Mouse (Mus musculus): Measurements from ENCODE around the gene Kif6.

Kif6 gene

DNA sequence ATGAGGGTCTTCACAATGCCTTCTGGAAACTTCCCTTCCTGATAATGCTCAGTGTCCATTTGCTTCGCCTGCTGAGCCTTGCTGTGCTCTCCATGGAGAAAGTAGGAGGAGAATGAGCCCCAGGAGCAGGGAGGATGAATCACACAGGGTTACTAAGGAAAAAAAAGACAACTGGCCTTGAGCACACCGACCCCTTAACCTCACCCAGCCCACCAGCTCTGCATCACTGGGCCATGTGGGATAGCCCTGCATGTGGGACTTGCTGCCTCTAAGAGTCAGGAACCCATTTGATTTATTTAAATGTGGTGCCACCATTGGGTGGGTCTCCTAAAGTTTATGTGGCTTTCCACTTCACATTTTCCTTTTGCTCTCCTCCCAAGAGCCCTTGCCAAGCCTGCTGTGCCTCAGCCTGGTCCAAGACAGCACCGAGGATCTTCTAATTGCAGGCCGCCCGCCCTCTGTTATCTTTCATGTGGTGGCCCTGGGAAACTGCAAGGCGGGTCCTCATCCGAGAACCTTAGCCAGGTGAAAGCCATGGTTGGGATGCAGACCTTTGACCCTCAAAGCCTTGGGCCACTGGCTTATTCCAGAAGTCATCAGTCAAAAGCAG, 210.0 kb downstream of the Kif6 start:
- H3K27me3 ChIP-seq (ENCODE audit: insufficient read depth, low read length): peaks cover 5% of the 10 kb centered on the region; the same call in 1 of the 2 replicates
- no peaks in the 10 kb centered on the region for H3K9me3 ChIP-seq (ENCODE audit: low read length)

DNA sequence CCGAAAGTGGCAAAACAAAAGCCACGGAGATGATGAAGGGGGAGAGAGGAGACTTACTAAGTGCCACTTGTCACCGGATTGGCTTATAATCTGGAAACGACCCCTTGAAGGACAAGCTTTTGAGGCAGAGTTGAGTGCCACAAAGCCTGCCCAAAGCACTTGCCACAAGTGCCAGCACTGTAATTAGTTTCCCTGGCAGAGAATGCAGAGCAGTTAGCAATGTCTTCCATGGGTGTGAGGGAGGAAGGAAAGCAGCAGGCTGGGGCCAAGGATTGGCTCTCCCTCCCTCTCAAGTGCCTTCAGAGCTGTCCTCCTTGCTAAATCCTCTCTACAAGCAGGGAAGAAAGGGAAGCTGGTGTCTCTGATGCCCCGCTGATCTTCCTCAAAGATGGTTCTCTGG, 210.9 kb downstream of the Kif6 start:
- TF ChIP-seq POU5F1 (IDR thresholded peaks at IDR 0.05; ENCODE audit: borderline replicate concordance, low read length) (no peak), NANOG (IDR thresholded peaks at IDR 0.05; ENCODE audit: borderline replicate concordance, low read length) (no peak), CTCF (conservative IDR thresholded peaks at IDR 0.05; ENCODE audit: low read length) (no peak)
- no peak overlapping the region for H3K4me3 ChIP-seq (replicated peaks; ENCODE audit: low read length)
- H3K9me3 ChIP-seq (ENCODE audit: low read length): no peaks in the 10 kb centered on the region
- H3K4me1 ChIP-seq (replicated peaks; ENCODE audit: low read depth, low read length): no peaks in the 10 kb centered on the region
- H3K36me3 ChIP-seq (ENCODE audit: insufficient read depth, low read length): no peaks in the 10 kb centered on the region
- 0 out of 2 replicates have a peak, but pooled peaks cover 3% of the 10 kb centered on the region for H3K27me3 ChIP-seq (ENCODE audit: insufficient read depth, low read length)

More for the DNA sequence above, 210.0 kb downstream of the Kif6 start:
- TF ChIP-seq NANOG (IDR thresholded peaks at IDR 0.05; ENCODE audit: borderline replicate concordance, low read length): no peak
- TF ChIP-seq POU5F1 (IDR thresholded peaks at IDR 0.05; ENCODE audit: borderline replicate concordance, low read length): no peak
- no peak for TF ChIP-seq CTCF (conservative IDR thresholded peaks at IDR 0.05; ENCODE audit: low read length)
- no peaks in the 10 kb centered on the region for H3K36me3 ChIP-seq (ENCODE audit: insufficient read depth, low read length)
- H3K4me1 ChIP-seq (replicated peaks; ENCODE audit: low read depth, low read length): no peaks in the 10 kb centered on the region
- H3K4me3 ChIP-seq (replicated peaks; ENCODE audit: low read length): no peak overlapping the region

DNA sequence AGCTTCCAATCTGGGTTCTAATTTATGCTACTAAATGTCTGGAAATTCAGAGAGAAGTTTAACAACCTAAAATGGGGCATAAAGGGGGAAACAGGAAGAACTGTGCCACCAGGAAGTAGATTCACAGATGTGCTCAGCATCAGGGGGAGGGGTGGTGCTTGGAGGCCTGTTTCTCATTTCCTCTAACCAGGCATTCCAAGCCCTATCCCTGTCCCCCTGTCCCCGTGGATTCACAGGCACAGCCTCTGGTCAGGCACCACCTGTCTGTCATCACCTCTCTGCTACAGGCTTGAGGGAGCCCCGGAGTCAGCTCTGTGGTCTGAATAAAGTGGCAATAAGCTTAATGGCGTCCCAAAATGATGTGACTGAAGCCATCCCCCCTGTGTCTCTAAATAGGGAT, 216.8 kb downstream of the Kif6 start:
- Histone ChIP-seq H3K9me3 (ENCODE audit: low read length) (no peaks in the 10 kb centered on the region), H3K4me3 (replicated peaks; ENCODE audit: low read length) (no peak overlapping the region), H3K36me3 (ENCODE audit: insufficient read depth, low read length) (no peaks in the 10 kb centered on the region), H3K4me1 (replicated peaks; ENCODE audit: low read depth, low read length) (no peaks in the 10 kb centered on the region), H3K27me3 (ENCODE audit: insufficient read depth, low read length) (no peaks in the 10 kb centered on the region)
- TF ChIP-seq NANOG (IDR thresholded peaks at IDR 0.05; ENCODE audit: borderline replicate concordance, low read length) (no peak), POU5F1 (IDR thresholded peaks at IDR 0.05; ENCODE audit: borderline replicate concordance, low read length) (no peak), CTCF (conservative IDR thresholded peaks at IDR 0.05; ENCODE audit: low read length) (no peak)

DNA sequence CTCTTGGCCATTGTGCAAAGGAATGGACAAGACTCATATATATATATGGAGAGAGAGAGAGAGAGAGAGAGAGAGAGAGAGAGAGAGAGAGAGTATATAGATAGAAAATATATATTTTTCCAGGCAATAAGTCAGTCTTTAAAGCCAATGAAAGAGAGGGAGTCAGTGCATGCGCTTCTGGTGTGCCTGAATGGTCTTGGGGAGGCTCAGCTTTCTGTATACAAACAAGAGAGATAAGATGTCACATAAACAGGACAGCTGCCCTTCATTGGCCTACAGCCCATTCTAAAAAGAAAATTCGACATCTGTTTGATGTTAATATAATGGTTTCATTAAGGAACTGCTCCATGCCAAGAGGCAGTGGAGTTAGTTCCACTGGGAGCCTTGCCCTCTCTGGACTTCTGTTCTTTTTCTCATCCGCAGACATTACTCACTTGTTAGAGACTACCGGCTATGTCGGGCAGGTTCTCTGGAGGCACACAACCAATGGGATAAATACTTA, 219.2 kb downstream of the Kif6 start:
- H3K36me3 ChIP-seq (ENCODE audit: insufficient read depth, low read length): no peaks in the 10 kb centered on the region
- no peak for TF ChIP-seq CTCF (conservative IDR thresholded peaks at IDR 0.05; ENCODE audit: low read length)
- TF ChIP-seq POU5F1 (IDR thresholded peaks at IDR 0.05; ENCODE audit: borderline replicate concordance, low read length): no peak
- TF ChIP-seq NANOG (IDR thresholded peaks at IDR 0.05; ENCODE audit: borderline replicate concordance, low read length): no peak
- no peak overlapping the region for H3K4me3 ChIP-seq (replicated peaks; ENCODE audit: low read length)
- no peaks in the 10 kb centered on the region for H3K9me3 ChIP-seq (ENCODE audit: low read length)
- H3K4me1 ChIP-seq (replicated peaks; ENCODE audit: low read depth, low read length): no peaks in the 10 kb centered on the region
- H3K27me3 ChIP-seq (ENCODE audit: insufficient read depth, low read length): no peaks in the 10 kb centered on the region

DNA sequence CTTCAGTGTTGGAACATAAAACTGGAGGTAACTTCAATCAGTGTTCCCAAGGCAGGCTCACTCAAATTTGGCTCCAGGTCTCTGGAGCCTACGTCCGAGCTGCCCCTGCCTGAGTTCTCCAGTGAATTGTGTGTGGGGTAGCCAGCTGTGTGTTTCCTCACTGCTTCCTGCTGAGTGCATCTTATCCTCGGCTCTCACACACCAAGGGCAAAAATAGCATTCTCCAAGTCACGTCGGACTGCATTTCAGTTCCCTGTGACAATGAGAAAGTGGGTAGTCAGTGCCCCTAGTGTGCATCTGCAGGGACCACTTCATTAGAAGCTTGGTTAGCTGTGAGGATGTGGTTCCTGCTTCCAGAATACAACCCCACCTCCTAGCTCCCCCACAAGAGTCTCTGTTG, 222.5 kb downstream of the Kif6 start:
- no peak overlapping the region for H3K4me3 ChIP-seq (replicated peaks; ENCODE audit: low read length)
- no peaks in the 10 kb centered on the region for H3K27me3 ChIP-seq (ENCODE audit: insufficient read depth, low read length)
- H3K9me3 ChIP-seq (ENCODE audit: low read length): no peaks in the 10 kb centered on the region; the same call in 1 of the 2 replicates
- TF ChIP-seq POU5F1 (IDR thresholded peaks at IDR 0.05; ENCODE audit: borderline replicate concordance, low read length) (no peak), NANOG (IDR thresholded peaks at IDR 0.05; ENCODE audit: borderline replicate concordance, low read length) (no peak), CTCF (conservative IDR thresholded peaks at IDR 0.05; ENCODE audit: low read length) (no peak)
- H3K4me1 ChIP-seq (replicated peaks; ENCODE audit: low read depth, low read length): no peaks in the 10 kb centered on the region
- H3K36me3 ChIP-seq (ENCODE audit: insufficient read depth, low read length): no peaks in the 10 kb centered on the region

DNA sequence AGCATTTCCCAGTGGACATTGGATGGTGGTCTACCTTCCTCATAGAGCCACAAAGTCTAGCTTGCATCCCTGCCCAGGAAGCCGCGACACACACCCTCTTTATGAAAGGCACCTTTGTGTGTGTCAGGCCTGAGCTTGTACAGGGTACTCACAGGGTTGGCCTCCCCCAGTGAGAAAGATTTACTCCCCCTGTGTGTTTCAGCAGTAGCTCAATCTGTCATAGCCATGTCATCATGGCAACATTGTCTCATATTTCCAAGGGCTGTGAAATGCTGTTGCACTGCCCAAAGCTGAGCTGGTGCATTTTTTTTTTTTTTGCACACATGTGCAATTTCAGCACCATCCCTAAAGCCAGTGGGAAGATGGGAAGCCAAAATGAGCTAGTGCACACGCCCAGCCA, 224.3 kb downstream of the Kif6 start:
- TF ChIP-seq CTCF (conservative IDR thresholded peaks at IDR 0.05; ENCODE audit: low read length): no peak
- TF ChIP-seq POU5F1 (IDR thresholded peaks at IDR 0.05; ENCODE audit: borderline replicate concordance, low read length): no peak
- no peak for TF ChIP-seq NANOG (IDR thresholded peaks at IDR 0.05; ENCODE audit: borderline replicate concordance, low read length)
- no peaks in the 10 kb centered on the region; the same call in 1 of the 2 replicates for H3K9me3 ChIP-seq (ENCODE audit: low read length)
- H3K4me1 ChIP-seq (replicated peaks; ENCODE audit: low read depth, low read length): no peaks in the 10 kb centered on the region
- H3K4me3 ChIP-seq (replicated peaks; ENCODE audit: low read length): no peak overlapping the region
- no peaks in the 10 kb centered on the region for H3K36me3 ChIP-seq (ENCODE audit: insufficient read depth, low read length)
- no peaks in the 10 kb centered on the region for H3K27me3 ChIP-seq (ENCODE audit: insufficient read depth, low read length)

DNA sequence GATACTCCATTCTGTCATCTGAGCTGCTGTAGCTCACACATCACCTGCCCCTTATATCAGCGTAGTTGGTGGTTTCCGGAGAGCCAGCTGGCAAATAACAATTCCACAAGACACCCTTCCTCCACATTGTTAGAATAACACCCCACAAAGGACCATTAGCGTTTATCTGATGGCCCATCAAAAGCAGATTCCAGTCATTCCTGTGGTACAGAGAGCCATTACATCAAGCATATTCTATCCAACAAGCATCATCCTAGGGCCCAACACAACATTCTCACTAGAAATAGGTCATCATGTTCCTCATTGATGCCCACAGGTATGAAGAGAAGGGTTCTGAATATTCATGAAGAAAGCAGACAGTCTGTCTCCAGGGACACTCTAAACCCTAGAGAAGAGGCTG, 236.3 kb downstream of the Kif6 start:
- no peak for TF ChIP-seq CTCF (conservative IDR thresholded peaks at IDR 0.05; ENCODE audit: low read length)
- no peak for TF ChIP-seq POU5F1 (IDR thresholded peaks at IDR 0.05; ENCODE audit: borderline replicate concordance, low read length)
- no peak for TF ChIP-seq NANOG (IDR thresholded peaks at IDR 0.05; ENCODE audit: borderline replicate concordance, low read length)

DNA sequence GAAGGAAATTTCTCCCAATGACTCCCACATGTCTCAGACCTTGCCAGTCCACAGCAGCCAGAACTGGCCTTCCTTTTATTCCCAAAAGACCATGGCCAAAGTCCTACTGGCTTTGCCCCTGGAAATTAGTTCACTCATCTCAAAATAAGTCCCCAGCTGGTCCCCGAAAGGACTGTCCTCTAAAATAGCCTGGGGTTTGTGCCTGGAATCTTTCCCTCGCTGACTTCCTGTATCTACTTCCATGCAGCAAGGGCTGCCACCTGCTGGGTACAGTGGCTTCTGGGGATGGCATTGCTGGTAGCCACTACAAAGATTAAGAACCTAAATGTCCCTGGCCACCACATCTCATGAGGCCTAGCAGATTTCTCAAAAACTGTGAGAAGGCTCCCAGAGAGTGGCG, 237.2 kb downstream of the Kif6 start:
- H3K36me3 ChIP-seq (ENCODE audit: insufficient read depth, low read length): no peaks in the 10 kb centered on the region
- H3K9me3 ChIP-seq (ENCODE audit: low read length): no peaks in the 10 kb centered on the region
- H3K4me1 ChIP-seq (replicated peaks; ENCODE audit: low read depth, low read length): peaks cover 5% of the 10 kb centered on the region; the same call in 1 of the 2 replicates
- no peak for TF ChIP-seq POU5F1 (IDR thresholded peaks at IDR 0.05; ENCODE audit: borderline replicate concordance, low read length)
- no peak for TF ChIP-seq CTCF (conservative IDR thresholded peaks at IDR 0.05; ENCODE audit: low read length)
- no peak for TF ChIP-seq NANOG (IDR thresholded peaks at IDR 0.05; ENCODE audit: borderline replicate concordance, low read length)
- no peaks in the 10 kb centered on the region; the same call in 1 of the 2 replicates for H3K27me3 ChIP-seq (ENCODE audit: insufficient read depth, low read length)
- H3K4me3 ChIP-seq (replicated peaks; ENCODE audit: low read length): no peak overlapping the region

More for the DNA sequence above, 236.3 kb downstream of the Kif6 start:
- Histone ChIP-seq H3K4me3 (replicated peaks; ENCODE audit: low read length) (no peak overlapping the region), H3K36me3 (ENCODE audit: insufficient read depth, low read length) (no peaks in the 10 kb centered on the region), H3K4me1 (replicated peaks; ENCODE audit: low read depth, low read length) (peaks cover 5% of the 10 kb centered on the region; the same call in 1 of the 2 replicates), H3K9me3 (ENCODE audit: low read length) (no peaks in the 10 kb centered on the region), H3K27me3 (ENCODE audit: insufficient read depth, low read length) (no peaks in the 10 kb centered on the region; the same call in 1 of the 2 replicates)

All from E14TG2a.4 (cell line).